Mouse (Mus musculus) testis, adult 10 weeks (tissue): ENCODE data around the gene Nudt13. TPM values are rescaled to one million over a fixed set of nuclear protein-coding genes. Genes with fewer than 3 reads are reported as not detected.

ENCODE experiments used
- polyA plus RNA-seq: library from polyadenylated mRNA; stranded (reverse); fragments of 350-450 nt; fragmentation: Illumina TruSeq; extraction: RNeasy Lipid Tissue Mini Kit (QIAGEN cat#74804); gene quantifications from one replicate; pipeline ENCODE4 v1.2.3, GENCODE M21; 2014; ENCODE audit warnings: low read depth, low replicate concordance

Nudt13 gene
- 2.2 TPM for polyA plus RNA-seq

DNA sequence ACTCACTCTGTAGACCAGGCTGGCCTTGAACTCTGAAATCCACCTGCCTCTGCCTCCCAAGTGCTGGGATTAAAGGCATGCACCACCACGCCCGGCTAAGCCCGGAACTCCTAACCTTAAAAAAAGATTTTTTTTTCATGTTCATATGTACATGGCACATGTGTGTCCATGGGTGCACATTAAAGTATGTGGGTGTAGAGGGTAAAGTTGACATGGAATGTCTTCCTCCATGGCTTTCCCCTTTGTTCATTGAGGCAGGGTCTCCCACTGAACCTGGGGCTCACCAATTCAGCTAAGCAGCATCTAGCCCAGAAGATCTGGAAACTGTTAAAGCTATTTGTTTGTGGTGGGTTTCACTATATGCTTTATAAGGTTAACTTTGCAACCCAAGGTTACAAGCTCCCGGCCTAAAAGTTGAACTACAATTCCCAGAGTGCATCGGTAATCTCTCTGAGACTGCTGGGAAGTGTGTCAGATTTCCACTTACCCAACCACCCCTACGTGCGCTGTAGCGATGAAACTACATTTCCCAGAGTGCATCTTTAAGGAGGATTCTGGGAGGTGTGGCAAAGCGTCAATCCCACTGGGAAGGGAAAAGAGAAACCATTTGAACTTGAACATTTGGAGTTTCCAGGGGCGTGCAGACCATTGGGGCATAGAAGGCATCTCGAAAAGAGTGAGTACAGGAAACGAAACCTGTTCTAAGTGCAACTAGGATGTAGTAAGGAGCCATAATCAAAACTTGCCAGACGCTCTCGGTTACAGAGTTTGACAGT lies at the start of gene Nudt13:
TSS of gene Nudt13 (plus strand) at position 581 of the 776 bp plus-strand sequence.

DNA sequence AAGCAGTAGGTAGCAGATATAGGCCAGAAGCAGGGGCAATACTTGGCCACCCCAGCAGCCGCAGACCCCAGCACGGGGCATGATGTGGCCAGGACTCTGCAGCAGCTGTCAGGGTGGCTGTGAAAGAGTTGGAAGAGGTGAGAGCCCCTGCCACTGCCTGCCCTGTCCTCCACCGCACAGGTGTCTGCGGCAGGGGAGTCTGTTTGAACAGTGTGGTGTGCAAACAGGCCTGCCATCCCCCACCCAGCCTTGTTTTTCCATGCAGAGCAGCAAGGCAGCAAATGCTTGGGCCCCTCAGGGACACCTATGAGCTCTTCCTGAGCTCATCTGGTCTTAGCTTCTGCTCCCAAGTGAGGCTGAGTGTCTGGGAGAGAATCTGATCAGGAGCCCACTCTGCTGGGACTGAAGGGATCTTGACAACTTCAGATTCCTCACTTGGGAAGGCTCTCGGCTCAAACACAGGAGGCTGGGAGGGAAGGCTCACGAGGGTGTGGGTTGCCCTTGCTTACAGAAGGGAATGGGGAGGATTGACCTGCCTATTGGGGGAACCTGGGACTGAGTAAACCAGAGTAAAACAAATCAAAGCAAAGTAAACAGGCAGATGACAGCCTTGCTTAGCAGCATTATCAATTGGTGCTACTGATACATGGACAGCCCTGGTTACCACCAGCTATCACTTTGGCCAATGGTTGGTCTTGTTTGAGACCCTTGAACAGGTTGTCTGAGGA lies 25.3 kb upstream of the Nudt13 start, which contains the start of gene Kcnk16:
TSS of gene Kcnk16 (minus strand) at position 118 of the 728 bp plus-strand sequence.

DNA sequence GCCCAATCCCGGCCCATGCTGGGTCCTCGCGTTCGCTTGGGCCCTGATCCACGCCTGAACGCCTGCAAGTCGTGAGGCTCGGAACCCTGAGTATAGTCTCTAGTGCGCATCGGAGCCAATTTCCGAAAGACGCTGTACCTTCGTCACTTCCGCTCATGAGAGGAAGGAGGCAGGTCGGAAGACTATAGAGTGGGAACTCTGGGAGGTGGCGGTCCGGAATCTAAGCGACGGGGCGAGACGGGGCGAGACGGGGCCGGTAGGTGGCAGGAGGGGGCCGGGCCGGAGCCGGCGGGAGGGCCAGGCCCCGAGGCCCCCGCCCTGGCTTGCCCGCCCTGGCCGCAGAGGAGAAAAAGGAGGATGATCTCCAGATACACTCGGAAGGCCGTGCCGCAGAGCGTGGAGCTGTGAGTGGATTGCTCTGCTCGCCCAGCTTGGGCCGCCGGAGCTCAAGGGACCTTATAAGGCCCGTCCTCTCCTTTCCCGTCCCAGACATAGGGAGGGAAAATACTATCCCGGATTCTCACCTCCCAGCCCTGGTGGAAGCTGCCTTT lies 53.6 kb downstream of the Nudt13 start, which contains the start of the genes Ecd and Fam149b:
TSS of gene Ecd (minus strand) at position 131 of the 551 bp plus-strand sequence.
TSS of gene Fam149b (plus strand) at position 172 of the 551 bp plus-strand sequence.

Other genes with a start within 250 kb of the Nudt13 start
- gene Saysd1, start 156.2 kb upstream of the Nudt13 start, polyA plus RNA-seq = 28.8 TPM
- 1.9 TPM for gene Kcnk5, start 112.9 kb upstream of the Nudt13 start, polyA plus RNA-seq
- gene Kcnk16, start 25.5 kb upstream of the Nudt13 start, polyA plus RNA-seq = not detected
- gene Ecd, start 53.4 kb downstream of the Nudt13 start, polyA plus RNA-seq = 33.9 TPM
- 44.6 TPM for gene Fam149b, start 53.5 kb downstream of the Nudt13 start, polyA plus RNA-seq
- 236 TPM for gene Dnajc9, start 94.2 kb downstream of the Nudt13 start, polyA plus RNA-seq
- 4.3 TPM for gene Mrps16, start 98.9 kb downstream of the Nudt13 start, polyA plus RNA-seq
- gene Cfap70, start 157.5 kb downstream of the Nudt13 start, polyA plus RNA-seq = 352 TPM
- gene Anxa7, start 185.4 kb downstream of the Nudt13 start, polyA plus RNA-seq = 20.7 TPM
- gene Mss51, start 202.2 kb downstream of the Nudt13 start, polyA plus RNA-seq = 2.8 TPM